ENCODE assay signal across 25 mouse cellular contexts in genomic region chr2:115960615-115961014, GRCm38 (mm10).
"Had no signal": no experiment of that assay in that cellular context is flagged by ENCODE, and none has a peak within 500 bp of the region (broad histone marks: within the 10 kb centered on the region; RNA-seq: fewer than 3 reads in every experiment).

No protein-coding gene starts in this region.

- DNase-seq: gastrocnemius, adult 2 months; gastrocnemius, postnatal 10 days; gastrocnemius, postnatal 25 days; heart, adult 2 months; heart, postnatal 10 days; heart, postnatal 4 days; kidney, adult 18-20 months; kidney, adult 8-10 months; kidney, postnatal 10 days; kidney, postnatal 25 days; kidney, postnatal 4 days; layer of hippocampus, postnatal 36 days; left cerebral cortex, postnatal 4 days had no signal

- H3K36me3 ChIP-seq: hindbrain, embryonic 12.5 days; limb, embryonic 13.5 days; limb, embryonic 15.5 days; liver, embryonic 12.5 days had no signal

- ATAC-seq: hindbrain, embryonic 16.5 days; inflammation-experienced regulatory T-cells, adult 6 months; intestine, postnatal 0 days; liver, embryonic 12.5 days had no signal

- H3K4me3 ChIP-seq: gastrocnemius, adult 2 months; heart, adult 2 months; heart, embryonic 12.5 days; hindbrain, embryonic 10.5 days; hindbrain, embryonic 12.5 days; layer of hippocampus, adult 2 months; limb, embryonic 13.5 days; limb, embryonic 15.5 days; liver, embryonic 12.5 days had no signal

- H3K9me3 ChIP-seq: heart, embryonic 12.5 days; hindbrain, embryonic 10.5 days; hindbrain, embryonic 12.5 days; limb, embryonic 13.5 days; limb, embryonic 15.5 days; liver, embryonic 12.5 days had no signal

- H3K9ac ChIP-seq: heart, embryonic 12.5 days; hindbrain, embryonic 12.5 days; hindbrain, embryonic 14.5 days; limb, embryonic 13.5 days; limb, embryonic 15.5 days; liver, embryonic 12.5 days; liver, embryonic 14.5 days had no signal

- H3K27ac ChIP-seq: gastrocnemius, adult 2 months; heart, adult 2 months; hindbrain, embryonic 10.5 days; hindbrain, embryonic 12.5 days; hindbrain, embryonic 14.5 days; layer of hippocampus, adult 2 months; limb, embryonic 13.5 days; limb, embryonic 15.5 days; liver, embryonic 12.5 days; liver, embryonic 14.5 days had no signal

- H3K4me2 ChIP-seq: heart, embryonic 12.5 days; hindbrain, embryonic 12.5 days; hindbrain, embryonic 14.5 days; limb, embryonic 13.5 days; limb, embryonic 15.5 days; liver, embryonic 12.5 days had no signal

- H3K4me1 ChIP-seq: limb, embryonic 15.5 days had no signal

- H3K27me3 ChIP-seq: heart, embryonic 12.5 days; hindbrain, embryonic 12.5 days; limb, embryonic 15.5 days; liver, embryonic 12.5 days had no signal
